Mouse (Mus musculus): ENCODE results near the gene Gpr37l1.
"Not testable (repeated sequence)": the region's sequence is repeated elsewhere in the genome, so short reads cannot be mapped to it uniquely, and the experiment has no call there.

Gpr37l1 gene

DNA sequence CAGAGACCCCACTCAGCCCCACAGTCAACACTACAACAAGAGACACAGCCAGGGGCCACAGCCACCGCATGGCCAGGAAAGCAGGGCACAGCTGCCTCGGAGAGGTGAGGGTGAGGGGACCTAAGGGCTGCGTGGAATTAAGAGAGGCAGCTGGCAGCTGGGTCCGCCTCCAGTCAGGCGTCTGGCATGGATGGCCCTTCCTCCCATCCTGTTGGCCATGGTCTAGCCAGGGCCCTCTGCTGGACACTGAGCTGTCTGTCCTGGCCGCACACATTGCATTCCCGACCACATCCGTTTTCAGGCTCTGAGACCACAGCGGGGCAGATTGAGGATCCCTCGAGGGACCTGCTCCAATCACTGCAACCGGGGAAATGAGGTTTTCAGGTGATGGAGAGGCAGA is at the start of gene Gpr37l1:
TSS of gene Gpr37l1 (minus strand) at position 247 of the 400 bp plus-strand sequence.
- DNase-seq (ENCODE audit: low read depth, low spot score): no peak

DNA sequence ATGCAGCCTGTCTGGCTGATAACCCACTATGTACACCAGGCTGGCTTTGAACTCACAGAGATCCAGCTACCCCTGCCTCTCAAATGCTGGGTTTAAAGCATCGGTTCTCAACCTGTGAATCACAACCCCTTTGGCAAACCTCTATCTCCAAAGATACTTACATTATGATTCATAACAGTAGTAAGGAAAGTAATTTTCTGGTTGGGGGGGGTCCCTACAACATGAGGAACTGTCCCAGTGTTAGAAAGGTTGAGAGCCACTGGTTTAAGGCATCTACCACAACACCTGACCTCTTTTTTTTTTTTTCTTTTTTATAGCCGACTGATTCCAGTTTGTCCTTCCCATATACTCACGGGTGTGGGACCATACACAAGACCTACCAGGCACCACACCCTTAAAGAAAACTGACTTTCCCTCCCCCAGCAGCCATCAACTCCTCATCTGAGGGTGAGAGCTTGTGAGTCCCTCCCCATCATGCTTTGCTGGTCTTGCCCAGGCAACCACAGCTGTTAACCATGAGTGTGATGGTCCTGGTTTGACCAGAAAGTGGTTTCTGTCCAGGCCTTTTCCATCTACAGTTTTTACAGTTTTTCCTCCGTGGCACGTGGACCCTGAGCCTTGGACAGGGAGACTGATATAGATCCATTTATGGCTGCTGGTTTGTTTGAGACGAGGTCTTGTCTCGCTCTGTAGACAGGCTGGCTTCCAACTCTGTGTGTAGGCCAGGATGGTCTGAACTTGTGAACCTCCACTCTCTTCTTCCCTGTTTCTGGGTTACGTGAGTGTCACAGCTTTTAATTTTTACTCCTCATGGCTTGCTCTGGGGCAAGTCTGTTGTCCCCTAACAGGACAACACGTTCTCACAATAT is 46.5 kb upstream of the Gpr37l1 start:
- peak; percentile 58 for DNase-seq (ENCODE audit: low read depth, low spot score)

DNA sequence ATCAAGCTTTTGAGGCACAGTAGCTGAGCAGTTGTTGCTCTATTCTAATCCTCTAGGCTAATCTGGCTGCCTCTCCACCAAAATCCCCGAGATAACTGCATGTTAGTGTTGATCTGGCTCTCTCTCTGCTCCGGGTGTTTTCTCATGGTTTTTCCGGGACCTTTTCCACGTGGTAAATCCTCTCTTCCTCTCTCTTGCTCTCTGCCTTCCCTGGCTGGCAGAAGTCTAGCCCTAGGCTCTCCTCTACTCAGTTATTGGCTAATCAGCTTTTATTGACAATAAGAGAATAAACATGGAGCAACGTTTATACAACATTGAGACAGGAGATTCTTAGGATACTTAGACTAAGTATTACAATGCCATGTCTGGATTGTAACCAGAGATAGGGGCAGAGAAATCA is 42.9 kb upstream of the Gpr37l1 start:
- no peak for DNase-seq (ENCODE audit: low read depth, low spot score)

DNA sequence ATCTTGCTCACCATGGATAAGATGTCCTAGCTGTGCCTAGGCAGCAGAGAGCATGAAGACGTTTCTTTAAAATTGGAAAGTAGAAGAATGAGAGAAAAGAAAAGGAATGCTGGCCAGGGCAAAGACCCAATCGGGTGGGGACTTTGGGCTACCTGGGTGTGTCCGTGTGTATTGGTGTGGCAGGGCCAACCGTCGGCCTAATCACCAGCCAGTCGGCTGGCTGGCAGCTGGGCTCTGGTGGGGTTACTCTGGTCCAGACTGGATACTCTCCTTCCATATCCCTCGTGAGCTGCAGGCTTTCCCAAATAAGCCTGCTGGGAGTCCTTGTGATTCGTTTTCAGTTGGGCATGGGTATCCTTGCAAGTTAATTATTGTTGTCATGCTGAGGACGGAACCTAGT is 41.2 kb upstream of the Gpr37l1 start:
- no peak for DNase-seq (ENCODE audit: low read depth, low spot score)

DNA sequence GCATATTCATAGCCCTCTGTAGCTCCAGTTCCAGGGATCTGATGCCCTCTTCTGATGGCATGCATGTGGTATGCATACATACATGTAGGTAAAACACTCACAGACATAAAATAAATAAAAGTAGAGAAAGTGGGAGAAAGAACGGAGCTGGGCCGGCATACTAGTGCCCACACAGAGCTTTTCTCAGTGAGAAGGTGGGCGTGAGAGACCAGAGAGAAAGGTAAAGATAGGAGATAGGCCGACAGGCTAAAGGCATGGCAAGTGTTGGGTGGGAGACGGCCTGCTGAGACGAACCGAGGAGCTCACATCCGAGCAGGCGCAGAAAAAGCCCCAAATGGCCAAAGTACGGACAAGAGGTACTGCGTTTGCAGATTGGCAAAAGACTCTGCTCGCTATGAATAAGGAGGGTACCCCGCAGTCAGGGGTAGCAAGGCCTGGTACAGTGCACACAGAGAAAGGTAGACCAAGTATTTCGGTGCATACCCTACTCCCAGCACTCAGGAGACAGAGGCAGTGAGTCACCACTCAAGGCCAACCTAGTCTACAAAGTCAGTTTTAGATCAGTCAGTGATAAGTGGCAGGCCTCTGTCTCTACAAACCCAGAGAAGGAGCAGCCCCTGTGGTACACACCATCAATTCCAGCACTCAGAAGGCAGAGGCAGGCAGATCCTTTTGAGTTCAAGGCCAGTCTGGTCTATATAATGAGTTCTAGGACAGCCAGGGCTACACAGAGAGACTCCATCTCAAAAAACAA is 39.3 kb upstream of the Gpr37l1 start:
- DNase-seq (ENCODE audit: low read depth, low spot score): no peak

DNA sequence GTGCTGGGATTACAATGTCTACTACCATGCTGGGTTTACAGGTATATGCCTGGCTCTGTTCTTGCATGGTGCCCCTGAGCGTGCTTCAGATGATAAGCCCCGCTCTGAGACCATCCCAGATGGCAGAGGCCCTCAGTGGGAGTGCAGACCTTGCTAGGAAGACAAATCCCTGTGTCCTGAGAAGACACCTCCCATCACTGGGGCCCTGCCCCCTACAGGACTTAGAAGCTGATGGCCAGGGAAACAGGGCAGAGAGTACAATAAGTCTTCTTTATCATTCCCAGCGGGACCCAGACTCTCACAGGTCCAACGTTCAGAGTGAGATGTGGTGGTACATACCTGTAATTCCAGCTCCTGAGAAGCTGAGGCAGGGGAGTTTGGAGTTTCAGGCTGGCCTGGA is 37.8 kb upstream of the Gpr37l1 start:
- peak; percentile 74 for DNase-seq (ENCODE audit: low read depth, low spot score)

DNA sequence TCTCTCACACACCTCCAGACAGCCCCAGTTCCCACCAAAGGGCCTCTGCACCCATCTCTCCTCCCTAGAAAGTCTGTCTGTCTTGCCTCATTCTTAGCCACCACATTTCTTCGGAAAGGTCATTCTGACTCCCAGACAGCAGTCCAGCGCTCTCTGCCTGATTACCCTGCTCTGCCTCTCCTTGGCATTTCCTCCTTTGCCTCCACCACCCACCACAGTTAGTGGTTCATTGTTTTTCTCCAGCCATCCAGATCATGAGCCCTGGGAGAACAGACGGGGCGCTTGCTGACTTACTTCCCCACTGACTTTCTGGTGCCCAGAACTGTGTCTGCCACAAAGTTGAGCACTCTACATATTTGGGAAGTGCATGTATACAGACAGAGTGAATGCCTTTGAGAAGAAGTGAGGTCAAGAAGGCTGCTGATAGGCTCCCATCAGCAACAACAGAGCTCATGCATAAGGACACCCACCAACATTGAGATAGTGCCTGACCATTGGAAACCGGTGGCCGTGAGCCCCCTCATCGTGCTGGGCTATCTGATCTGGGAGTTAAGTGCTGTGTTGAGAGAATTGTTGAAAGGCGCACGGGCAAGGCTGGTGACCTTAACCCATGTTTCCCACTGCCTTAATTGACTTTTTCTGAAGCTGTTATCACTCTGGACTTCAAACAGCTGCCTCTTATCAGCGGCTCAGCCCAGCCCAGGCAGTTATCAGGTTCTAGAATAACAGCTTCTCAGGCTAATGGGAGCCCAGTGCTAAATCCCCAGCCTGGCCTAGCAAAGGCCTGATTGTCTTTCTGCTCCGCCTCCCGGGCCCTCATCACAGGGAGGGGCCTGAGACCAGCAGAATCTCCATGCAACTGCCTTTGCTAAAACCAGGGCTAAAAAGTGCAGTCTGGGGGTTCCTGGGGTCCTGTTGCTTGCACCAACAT is 37.0 kb upstream of the Gpr37l1 start:
- DNase-seq (ENCODE audit: low read depth, low spot score): no peak

DNA sequence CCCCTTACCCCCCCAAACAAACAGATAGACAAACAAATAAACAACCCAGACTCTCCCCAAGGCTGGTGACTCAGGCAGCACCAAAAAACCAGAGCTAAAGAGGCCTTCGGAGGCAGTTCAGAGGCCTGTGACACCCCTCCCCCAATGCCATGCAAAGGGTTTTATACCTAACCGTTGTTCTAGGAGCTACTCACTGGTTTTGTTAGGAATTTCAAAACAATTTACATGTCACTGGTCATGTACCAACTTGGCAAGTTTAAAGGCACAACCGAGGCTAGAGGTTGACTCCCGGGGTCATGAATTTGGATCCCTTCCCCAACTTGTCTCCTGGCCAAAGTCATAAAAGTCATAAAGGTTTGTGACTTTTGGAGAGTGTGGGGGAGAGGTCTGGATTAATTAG is 32.9 kb upstream of the Gpr37l1 start:
- peak; percentile 77 for DNase-seq (ENCODE audit: low read depth, low spot score)

DNA sequence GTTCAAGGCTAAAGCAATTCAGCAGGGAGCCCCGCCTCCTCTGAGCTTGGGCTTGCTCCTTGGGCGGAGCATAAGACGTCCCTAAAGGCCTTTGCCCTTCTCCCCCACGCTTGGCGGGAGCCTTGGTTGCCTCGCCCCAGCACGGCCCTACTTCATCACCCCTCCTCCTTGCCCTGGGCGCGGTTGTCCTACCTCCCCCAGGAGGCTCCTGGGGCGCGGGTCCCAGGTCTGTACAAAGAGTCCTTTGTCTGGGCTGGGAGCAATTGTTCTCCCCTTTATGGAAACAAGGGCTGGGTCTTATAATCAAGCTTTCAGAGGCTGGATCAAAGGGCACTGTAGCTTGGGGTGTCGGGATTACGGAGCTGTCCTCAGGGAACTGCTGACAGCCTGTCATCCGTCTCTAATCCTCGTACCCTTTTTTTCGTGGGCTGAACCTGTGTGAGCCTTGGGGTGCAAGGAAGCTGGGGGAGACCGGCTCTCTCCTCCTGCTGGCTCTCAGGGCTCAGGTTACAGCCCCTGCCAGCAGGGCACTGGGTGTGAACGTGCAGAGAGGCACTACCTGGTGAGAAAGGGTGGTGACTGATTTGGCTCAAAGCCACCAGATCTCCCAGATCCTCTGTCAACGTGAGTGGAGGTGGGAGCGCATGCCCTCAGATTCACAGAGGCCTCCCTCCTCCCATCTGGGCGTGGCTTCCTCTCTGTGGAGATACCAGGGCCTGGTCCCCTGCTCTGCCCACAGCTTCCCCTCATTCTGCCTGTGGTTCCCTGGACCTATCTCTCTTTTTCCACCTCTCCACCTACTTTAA is 31.7 kb upstream of the Gpr37l1 start:
- DNase-seq (ENCODE audit: low read depth, low spot score): peak; percentile 100

DNA sequence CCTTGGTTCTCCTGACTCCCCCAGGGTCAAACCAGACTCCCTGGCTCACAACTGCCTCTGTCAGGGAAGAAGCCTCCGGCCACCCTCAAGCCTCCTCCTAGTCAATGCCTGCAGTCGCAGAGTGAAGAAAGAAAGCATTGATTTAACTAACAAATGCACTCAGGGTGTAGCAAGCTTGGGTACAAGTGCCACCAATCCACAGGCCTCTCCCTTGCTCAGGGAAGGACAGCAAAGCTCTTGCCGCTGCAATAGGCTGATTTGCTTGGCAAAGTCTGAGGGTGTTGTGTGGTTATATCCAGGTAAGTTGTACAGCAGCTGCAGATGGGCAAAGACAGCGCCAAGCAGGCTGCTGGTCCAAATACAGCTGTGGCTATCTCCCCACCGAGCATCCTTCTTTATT is 30.9 kb upstream of the Gpr37l1 start:
- DNase-seq (ENCODE audit: low read depth, low spot score): peak; percentile 76

DNA sequence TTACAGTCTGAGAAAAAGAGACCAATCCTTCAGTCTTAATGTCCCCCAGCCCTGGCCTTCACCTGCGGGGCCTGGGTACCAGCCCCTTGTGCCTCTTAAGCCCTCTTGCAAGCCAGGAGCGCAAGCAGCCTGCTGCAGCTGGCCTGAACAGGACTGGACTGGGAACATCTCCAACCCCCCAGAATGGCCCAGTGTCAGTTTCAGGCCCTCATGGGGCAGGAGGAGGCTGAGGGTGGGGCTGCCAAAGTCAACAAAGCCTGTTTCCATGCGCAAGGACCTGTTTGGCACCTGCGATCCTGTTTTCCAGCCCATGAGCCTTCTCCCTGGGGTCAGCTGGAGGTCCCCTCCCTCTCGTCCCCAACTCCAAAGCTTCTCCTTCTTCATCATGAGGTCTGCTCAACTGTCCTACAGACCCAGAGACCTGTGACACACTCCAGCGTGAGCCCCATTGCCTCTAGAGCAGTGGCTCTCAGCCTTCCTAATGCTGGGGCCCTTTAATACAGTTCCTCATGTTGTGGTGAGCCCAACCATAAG is 28.5 kb upstream of the Gpr37l1 start:
- peak; percentile 84 for DNase-seq (ENCODE audit: low read depth, low spot score)

DNA sequence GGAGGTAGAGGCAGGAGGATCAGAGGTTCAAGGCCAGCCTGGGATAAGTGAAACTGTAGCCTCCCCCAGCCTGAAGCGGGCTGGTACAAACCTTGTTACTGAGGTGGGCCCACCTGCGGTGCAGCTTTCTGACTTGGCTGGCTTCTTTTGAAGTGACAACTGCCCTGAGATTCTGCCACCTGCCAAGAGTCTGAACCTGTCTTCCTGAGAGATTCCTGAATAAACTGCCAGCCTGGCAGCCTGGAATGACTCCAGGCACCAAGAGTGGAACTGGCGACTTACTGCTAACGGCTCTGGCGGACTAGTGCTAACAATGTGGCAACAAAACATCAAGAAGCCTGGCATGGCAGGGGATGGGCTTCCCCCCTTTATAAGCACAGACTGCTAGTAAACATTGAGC is 26.9 kb upstream of the Gpr37l1 start:
- DNase-seq (ENCODE audit: low read depth, low spot score): not testable (repeated sequence)

DNA sequence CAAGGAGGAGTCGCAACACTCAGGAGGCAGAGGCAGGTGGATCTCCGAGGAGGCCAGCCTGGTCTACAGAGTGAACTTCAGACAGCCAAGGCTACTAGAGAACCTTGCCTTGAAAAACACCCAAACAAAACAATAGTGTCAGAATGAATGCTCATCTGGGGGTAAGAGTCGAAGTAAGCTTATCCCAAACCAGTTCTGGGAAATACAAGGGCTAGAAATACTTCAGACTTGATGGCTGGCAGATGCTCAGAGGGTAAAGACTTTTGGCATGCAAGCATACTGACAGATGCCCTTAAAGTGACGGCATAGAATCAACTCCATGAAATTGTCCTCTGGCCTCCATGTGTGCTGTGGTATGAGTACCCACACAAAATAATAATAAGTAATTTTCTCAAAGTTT is 21.7 kb upstream of the Gpr37l1 start:
- no peak for DNase-seq (ENCODE audit: low read depth, low spot score)

DNA sequence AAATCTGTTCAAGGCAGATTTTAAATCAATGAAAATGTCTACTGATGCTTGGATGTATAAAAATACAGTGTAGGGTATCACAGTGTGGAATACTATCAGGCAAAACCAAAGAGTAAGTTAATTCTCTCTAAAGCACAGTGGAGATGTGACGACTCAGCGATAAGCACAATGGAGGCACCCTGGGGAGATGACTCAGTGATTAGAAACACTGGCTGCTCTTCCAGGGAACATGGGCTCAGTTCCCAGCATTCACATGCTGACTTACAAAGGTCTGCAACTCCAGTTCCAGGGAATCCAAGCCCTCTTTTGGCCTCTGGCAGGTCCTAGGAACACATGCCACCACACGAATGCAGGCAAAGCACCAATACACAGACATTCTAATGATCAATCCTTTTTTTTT is 20.7 kb upstream of the Gpr37l1 start:
- DNase-seq (ENCODE audit: low read depth, low spot score): no peak

DNA sequence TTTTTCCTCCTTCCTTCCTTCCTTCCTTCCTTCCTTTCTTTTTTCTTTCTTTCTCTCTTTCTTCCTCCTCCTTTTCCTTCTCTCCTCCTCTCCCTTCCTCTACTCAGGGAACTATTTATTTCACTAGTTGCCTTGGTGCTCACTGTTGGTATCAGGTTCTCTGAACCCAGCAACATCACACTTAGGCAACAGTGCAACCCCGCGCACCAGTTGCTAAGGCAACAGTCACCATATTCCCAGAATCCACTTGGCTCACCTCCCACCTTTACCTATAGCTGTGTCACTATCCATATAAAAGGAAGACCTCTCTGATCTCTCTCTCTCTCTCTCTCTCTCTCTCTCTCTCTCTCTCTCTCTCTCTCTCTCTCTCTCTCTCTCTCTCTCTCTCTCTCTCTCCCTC is 19.5 kb upstream of the Gpr37l1 start:
- DNase-seq (ENCODE audit: low read depth, low spot score): peak; percentile 77

DNA sequence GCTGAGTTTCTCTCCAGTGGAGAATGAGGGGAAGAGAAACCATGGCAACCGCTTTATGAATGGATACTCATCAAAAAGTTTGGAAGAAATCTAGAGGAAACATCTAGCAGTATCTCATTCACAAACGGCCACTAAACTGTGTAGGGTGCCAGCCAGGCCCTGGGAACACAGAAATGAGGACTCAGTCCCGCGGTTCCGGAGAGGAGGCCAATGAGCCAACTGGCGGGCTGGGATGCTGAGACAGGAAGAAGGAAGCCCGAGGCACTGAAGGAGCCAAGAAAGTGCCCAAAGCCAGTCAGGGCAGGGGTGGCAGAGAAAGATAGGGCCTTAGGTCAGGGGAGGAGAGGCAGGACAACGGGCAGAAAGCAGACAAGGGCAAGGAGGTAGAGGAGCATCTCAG is 18.9 kb upstream of the Gpr37l1 start:
- no peak for DNase-seq (ENCODE audit: low read depth, low spot score)

DNA sequence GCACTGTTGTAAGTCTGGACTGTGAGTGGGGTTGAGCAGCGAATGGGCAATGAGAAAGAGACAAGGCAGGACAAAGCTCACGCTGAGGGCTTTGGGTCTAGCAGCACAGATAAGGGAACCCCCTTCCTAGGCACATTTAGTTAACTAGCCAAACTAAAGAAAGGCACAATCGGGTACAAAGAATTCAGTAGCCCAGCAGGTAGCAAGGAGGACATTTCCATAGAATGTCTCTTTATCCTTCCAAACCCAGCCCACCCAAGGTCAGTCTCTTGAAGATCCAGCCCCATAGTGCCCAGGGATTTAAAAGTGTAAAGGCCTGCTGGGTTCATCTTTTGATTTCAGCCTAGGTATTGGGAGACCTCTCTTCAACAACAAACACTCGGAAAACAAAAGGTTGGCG is 18.5 kb upstream of the Gpr37l1 start:
- DNase-seq (ENCODE audit: low read depth, low spot score): peak; percentile 96

DNA sequence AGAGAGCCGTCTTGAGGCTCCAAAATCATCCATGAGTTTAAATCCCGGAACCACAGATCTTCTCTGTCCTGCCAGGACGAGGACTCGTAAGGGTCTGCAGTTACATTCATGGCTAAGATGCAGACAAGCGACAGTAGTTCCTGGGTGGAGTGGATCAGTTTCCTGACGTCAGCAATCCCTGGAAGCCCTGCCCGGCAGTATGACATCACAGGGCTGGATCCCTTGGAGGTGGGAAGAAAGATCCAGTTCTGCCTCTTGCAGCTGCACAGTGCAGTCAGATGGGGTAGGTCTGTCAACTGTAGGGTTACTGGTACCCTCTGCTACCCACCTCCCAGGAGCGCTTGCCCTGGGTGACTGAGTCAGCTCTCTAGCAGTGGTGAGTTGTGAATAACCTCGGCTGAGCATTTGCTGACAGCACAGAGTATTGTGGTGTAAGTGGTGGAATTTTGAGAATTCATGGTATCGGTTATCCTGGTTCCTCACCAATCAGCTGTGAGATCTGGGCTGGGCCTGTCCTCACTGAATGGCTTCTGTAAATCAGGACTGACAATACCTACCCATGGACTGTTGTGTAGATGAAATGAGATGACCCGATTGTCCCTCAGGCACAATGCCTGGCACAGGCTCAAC is 16.6 kb upstream of the Gpr37l1 start:
- DNase-seq (ENCODE audit: low read depth, low spot score): peak; percentile 69

DNA sequence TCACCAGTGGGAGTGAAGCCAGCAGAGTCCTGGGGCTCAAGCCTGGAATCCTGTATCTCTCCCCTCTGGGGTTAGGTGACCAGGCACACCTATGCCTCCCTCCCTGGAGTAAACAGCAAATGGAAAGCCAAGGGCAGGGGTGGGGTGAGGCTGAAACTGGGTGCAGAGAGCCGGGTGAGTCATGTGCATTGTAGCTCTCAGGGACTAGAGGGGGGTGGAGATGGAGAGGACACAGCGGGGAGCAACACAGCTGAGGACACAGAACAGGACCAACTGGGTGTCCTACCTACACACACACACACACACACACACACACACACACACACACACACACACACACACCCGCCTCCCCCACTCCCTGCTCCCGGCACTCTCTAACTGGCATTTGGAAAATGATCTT is 16.0 kb upstream of the Gpr37l1 start:
- no peak for DNase-seq (ENCODE audit: low read depth, low spot score)

DNA sequence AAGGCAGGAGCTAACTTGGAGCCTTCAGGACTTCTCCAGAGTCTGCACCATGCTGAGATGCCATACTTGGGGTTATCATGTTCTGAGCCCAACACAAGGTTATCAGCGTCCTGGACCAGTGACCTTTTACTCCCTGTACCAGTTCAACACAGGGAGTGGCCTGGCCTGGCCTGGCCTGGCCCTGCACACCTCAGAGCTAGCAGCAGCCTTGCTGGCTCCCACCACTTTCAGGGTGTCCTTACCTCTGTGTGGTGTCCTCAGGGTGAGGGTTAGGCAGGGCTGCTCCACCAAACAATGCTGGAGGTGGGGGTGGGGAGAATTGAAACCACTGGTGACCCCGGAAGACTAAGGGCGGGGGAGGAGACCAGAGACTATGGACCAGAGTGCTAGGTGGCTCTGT is 15.5 kb upstream of the Gpr37l1 start:
- DNase-seq (ENCODE audit: low read depth, low spot score): no peak

All from ES-CJ7 (cell line).